Mouse (Mus musculus) liver, adult 2 months (tissue): ENCODE measurements around the gene Gm10447.

ENCODE experiments used
- CTCF ChIP-seq: fragments of 200-500 bp; IDR thresholded peaks from 2 replicates; pipeline ENCODE4 v1.5.1; 2011; ENCODE audit warnings: low read depth, low read length, control low read depth
- POLR2A ChIP-seq: fragments of 200-500 bp; IDR thresholded peaks from 2 replicates; pipeline ENCODE4 v1.6.1; 2011; ENCODE audit warnings: low read length, control low read depth; ENCODE audit not compliant: insufficient read depth; ENCODE audit errors: extremely low read depth

GRCm38 (mm10) chr11:53463551-53464424 lies 6.9 kb upstream of the Gm10447 start:
- TF ChIP-seq CTCF (no peak), POLR2A (no peak)
